Mouse (Mus musculus): ENCODE results near the gene Lrrc4b. TPM values are rescaled to one million over a fixed set of nuclear protein-coding genes. Genes with fewer than 3 reads are reported as not detected.

The Lrrc4b gene
- polyA plus RNA-seq, 2 experiments from 2014 or later = not detected

GRCm38 (mm10) chr7:44487936-44488335, 59.1 kb downstream of the Lrrc4b start:
- ATAC-seq = no peak

GRCm38 (mm10) chr7:44488545-44488944, 59.7 kb downstream of the Lrrc4b start:
- no peak for ATAC-seq

GRCm38 (mm10) chr7:44490281-44490680, 61.5 kb downstream of the Lrrc4b start:
- ATAC-seq = no peak

- no peak for ATAC-seq
Observed at GRCm38 (mm10) chr7:44491391-44491790, 62.6 kb downstream of the Lrrc4b start.

GRCm38 (mm10) chr7:44492166-44492826, 63.5 kb downstream of the Lrrc4b start:
- no peak for ATAC-seq

- no peak for ATAC-seq
Observed at GRCm38 (mm10) chr7:44494681-44495080, 65.9 kb downstream of the Lrrc4b start.

GRCm38 (mm10) chr7:44495086-44495485, 66.3 kb downstream of the Lrrc4b start:
- ATAC-seq = no peak

GRCm38 (mm10) chr7:44495992-44496770, 67.4 kb downstream of the Lrrc4b start, which contains the start of the genes Emc10 and Fam71e1:
TSS of gene Emc10 (minus strand) at chr7:44496529.
TSS of gene Fam71e1 (plus strand) at chr7:44496581.
- peak; percentile 94 for ATAC-seq

GRCm38 (mm10) chr7:44496771-44497109, 67.9 kb downstream of the Lrrc4b start:
- ATAC-seq = peak; percentile 18

- no peak for ATAC-seq
Observed at GRCm38 (mm10) chr7:44497361-44498055, 68.7 kb downstream of the Lrrc4b start.

- no peak for ATAC-seq
Observed at GRCm38 (mm10) chr7:44498922-44499321, 70.1 kb downstream of the Lrrc4b start.

- ATAC-seq = no peak
Observed at GRCm38 (mm10) chr7:44500046-44500445, 71.2 kb downstream of the Lrrc4b start.

GRCm38 (mm10) chr7:44501563-44502115, 72.8 kb downstream of the Lrrc4b start:
- ATAC-seq = peak; percentile 71

- no peak for ATAC-seq
Observed at GRCm38 (mm10) chr7:44507491-44507890, 78.7 kb downstream of the Lrrc4b start.

Other genes starting within 250 kb of the Lrrc4b start
- gene Klk1b24, start 240.8 kb upstream of the Lrrc4b start, polyA plus RNA-seq (2017; shearing (Covaris generic)) = not detected
- not detected for gene Klk1b3, start 230.8 kb upstream of the Lrrc4b start, polyA plus RNA-seq (2017; shearing (Covaris generic))
- not detected for gene Klk1b4, start 221.6 kb upstream of the Lrrc4b start, polyA plus RNA-seq (2017; shearing (Covaris generic))
- not detected for gene Klk1b5, start 213.1 kb upstream of the Lrrc4b start, polyA plus RNA-seq (2017; shearing (Covaris generic))
- not detected for gene Klk1, start 203.7 kb upstream of the Lrrc4b start, polyA plus RNA-seq (2017; shearing (Covaris generic))
- not detected for gene Gm36864, start 192.8 kb upstream of the Lrrc4b start, polyA plus RNA-seq (2017; shearing (Covaris generic))
- 1 to 10 TPM; 1.0 to 1.7 TPM for gene 1700028J19Rik, start 182.3 kb upstream of the Lrrc4b start, polyA plus RNA-seq (2017; shearing (Covaris generic))
- gene 2410002F23Rik, start 182.3 kb upstream of the Lrrc4b start, polyA plus RNA-seq (2017; shearing (Covaris generic)) = 10 to 100 TPM; 74.0 to 88.7 TPM
- gene Acp4, start 171.6 kb upstream of the Lrrc4b start, polyA plus RNA-seq (2017; shearing (Covaris generic)) = not detected
- not detected for gene Gm15517, start 167.6 kb upstream of the Lrrc4b start, polyA plus RNA-seq (2017; shearing (Covaris generic))
- under 1 TPM; 0.51 to 0.73 TPM for gene Clec11a, start 122.1 kb upstream of the Lrrc4b start, polyA plus RNA-seq (2017; shearing (Covaris generic))
- not detected for gene Shank1, start 118.8 kb upstream of the Lrrc4b start, polyA plus RNA-seq (2017; shearing (Covaris generic))
- gene Syt3, start 44.9 kb upstream of the Lrrc4b start, polyA plus RNA-seq (2017; shearing (Covaris generic)) = not detected
- under 1 TPM; 0.59 to 0.66 TPM for gene 1700008O03Rik, start 43.2 kb upstream of the Lrrc4b start, polyA plus RNA-seq (2017; shearing (Covaris generic))
- not detected for gene Aspdh, start 36.4 kb downstream of the Lrrc4b start, polyA plus RNA-seq (2017; shearing (Covaris generic))
- gene Josd2, start 39.0 kb downstream of the Lrrc4b start, polyA plus RNA-seq (2017; shearing (Covaris generic)) = 10 to 100 TPM; 39.9 to 67.9 TPM
- gene Emc10, start 67.5 kb downstream of the Lrrc4b start, polyA plus RNA-seq (2017; shearing (Covaris generic)) = 10 to 100 TPM; 23.7 to 25.6 TPM
- gene Fam71e1, start 67.6 kb downstream of the Lrrc4b start, polyA plus RNA-seq (2017; shearing (Covaris generic)) = 1 to 10 TPM; 3.3 to 4.0 TPM
- not detected for gene Mybpc2, start 95.6 kb downstream of the Lrrc4b start, polyA plus RNA-seq (2017; shearing (Covaris generic))
- gene Spib, start 103.1 kb downstream of the Lrrc4b start, polyA plus RNA-seq (2017; shearing (Covaris generic)) = 1 to 10 TPM in 1 of 2 experiments, not detected in 1; 2.6 TPM
- 10 to 100 TPM; 19.2 to 27.6 TPM for gene Pold1, start 119.8 kb downstream of the Lrrc4b start, polyA plus RNA-seq (2017; shearing (Covaris generic))
- gene Nr1h2, start 124.9 kb downstream of the Lrrc4b start, polyA plus RNA-seq (2017; shearing (Covaris generic)) = 10 to 100 TPM; 38.0 to 61.3 TPM
- 1 to 10 TPM in 1 of 2 experiments, under 1 TPM in 1; 0.38 to 2.8 TPM for gene Napsa, start 143.4 kb downstream of the Lrrc4b start, polyA plus RNA-seq (2017; shearing (Covaris generic))
- gene Kcnc3, start 161.6 kb downstream of the Lrrc4b start, polyA plus RNA-seq (2017; shearing (Covaris generic)) = not detected
- gene Myh14, start 241.8 kb downstream of the Lrrc4b start, polyA plus RNA-seq (2017; shearing (Covaris generic)) = under 1 TPM in 1 of 2 experiments, not detected in 1; 0.38 TPM

All from activated CD4-positive, CD25-positive, alpha-beta regulatory T cell, adult 4 months (primary cell).